In the genomic region with DNA sequence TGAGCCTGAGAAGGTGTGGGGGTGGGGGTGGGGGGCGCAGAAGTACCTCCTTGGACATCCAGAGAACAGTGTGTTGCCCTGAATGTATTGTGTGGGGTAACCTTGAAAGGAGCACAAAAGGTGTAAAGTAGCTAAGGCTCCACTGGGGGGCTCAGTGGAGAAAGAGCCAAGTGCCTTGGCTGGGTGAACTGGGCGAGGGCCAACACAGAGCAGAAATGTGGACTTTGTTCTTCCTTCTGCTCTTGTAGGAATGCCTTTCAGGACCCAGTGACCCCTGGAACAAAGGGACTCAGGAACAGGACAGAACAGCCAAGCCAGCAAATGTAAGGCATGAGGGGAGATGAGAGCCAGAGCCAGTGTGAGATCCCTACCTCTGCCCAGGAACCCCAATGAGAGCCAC, we compare ENCODE assay signal across 7 mouse cellular contexts. TPM values are rescaled to one million over a fixed set of nuclear protein-coding genes. Genes with fewer than 3 reads are reported as not detected.
DNase-seq lines count a peak whose midpoint lies in the region; ATAC-seq lines count a peak whose summit lies in the region.

No protein-coding gene starts in this region.

- no peak for DNase-seq in lung, adult 18-20 months
- DNase-seq in layer of hippocampus, postnatal 10 days (ENCODE audit: low spot score in 2 of 2) = no peak

- no peaks in the 10 kb centered on the region for H3K27me3 ChIP-seq in lung, embryonic 15.5 days
- H3K27me3 ChIP-seq in embryonic facial prominence, embryonic 12.5 days = no peaks in the 10 kb centered on the region
- H3K27me3 ChIP-seq in kidney, embryonic 16.5 days (ENCODE audit: insufficient read depth, low read length) = no peaks in the 10 kb centered on the region
- H3K27me3 ChIP-seq in stomach, embryonic 16.5 days (ENCODE audit: control insufficient read depth, insufficient read depth, low read length) = no peaks in the 10 kb centered on the region
- H3K27me3 ChIP-seq in heart, embryonic 12.5 days (replicated peaks) = peaks cover 14% of the 10 kb centered on the region; the same call in 1 of the 2 replicates

- no peaks in the 10 kb centered on the region for H3K36me3 ChIP-seq in lung, embryonic 15.5 days
- no peaks in the 10 kb centered on the region for H3K36me3 ChIP-seq in embryonic facial prominence, embryonic 12.5 days
- no peaks in the 10 kb centered on the region for H3K36me3 ChIP-seq in kidney, embryonic 16.5 days (ENCODE audit: insufficient read depth, low read length)
- H3K36me3 ChIP-seq in stomach, embryonic 16.5 days (ENCODE audit: control insufficient read depth, insufficient read depth, low read length) = no peaks in the 10 kb centered on the region
- no peaks in the 10 kb centered on the region for H3K36me3 ChIP-seq in heart, embryonic 12.5 days

- H3K4me2 ChIP-seq in lung, embryonic 15.5 days = no peak overlapping the region
- H3K4me2 ChIP-seq in embryonic facial prominence, embryonic 12.5 days (replicated peaks) = no peak overlapping the region
- H3K4me2 ChIP-seq in kidney, embryonic 16.5 days (replicated peaks; ENCODE audit: low read depth, low read length) = no peak overlapping the region
- no peak overlapping the region for H3K4me2 ChIP-seq in stomach, embryonic 16.5 days (ENCODE audit: low read depth, low read length)
- no peak overlapping the region for H3K4me2 ChIP-seq in heart, embryonic 12.5 days

- H3K4me3 ChIP-seq in lung, embryonic 15.5 days = no peak overlapping the region
- H3K4me3 ChIP-seq in embryonic facial prominence, embryonic 12.5 days = no peak overlapping the region
- no peak overlapping the region for H3K4me3 ChIP-seq in kidney, embryonic 16.5 days (ENCODE audit: low read length)
- H3K4me3 ChIP-seq in stomach, embryonic 16.5 days (replicated peaks; ENCODE audit: low read length) = no peak overlapping the region
- no peak overlapping the region for H3K4me3 ChIP-seq in heart, embryonic 12.5 days

- ATAC-seq in lung, embryonic 15.5 days (ENCODE audit: borderline replicate concordance, extremely low read depth, low FRiP score, low TSS enrichment) = peak; percentile 28; the same call in 1 of the 2 replicates
- ATAC-seq in embryonic facial prominence, embryonic 12.5 days (ENCODE audit: insufficient number of reproducible peaks, insufficient read depth, low FRiP score, low TSS enrichment) = no peak
- peak; percentile 77 for ATAC-seq in kidney, embryonic 16.5 days (ENCODE audit: low FRiP score, low TSS enrichment)
- peak; percentile 72 for ATAC-seq in stomach, embryonic 16.5 days (ENCODE audit: insufficient read depth, low FRiP score)
- no peak for ATAC-seq in heart, embryonic 12.5 days (ENCODE audit: insufficient number of reproducible peaks, low FRiP score)

- no peaks in the 10 kb centered on the region for H3K9me3 ChIP-seq in lung, embryonic 15.5 days
- H3K9me3 ChIP-seq in embryonic facial prominence, embryonic 12.5 days = no peaks in the 10 kb centered on the region
- no peaks in the 10 kb centered on the region for H3K9me3 ChIP-seq in kidney, embryonic 16.5 days (ENCODE audit: low read length)
- no peaks in the 10 kb centered on the region for H3K9me3 ChIP-seq in stomach, embryonic 16.5 days (replicated peaks; ENCODE audit: control insufficient read depth, low read length)
- no peaks in the 10 kb centered on the region for H3K9me3 ChIP-seq in heart, embryonic 12.5 days (replicated peaks)

- WGBS in lung, embryonic 15.5 days = 22% methylated on average over 2 of the region's 2 CpGs
- WGBS in embryonic facial prominence, embryonic 12.5 days = 42% methylated on average over 2 of the region's 2 CpGs
- 39% methylated on average over 2 of the region's 2 CpGs for WGBS in kidney, embryonic 16.5 days
- WGBS in stomach, embryonic 16.5 days = 24% methylated on average over 2 of the region's 2 CpGs
- WGBS in heart, embryonic 12.5 days = 44% methylated on average over 2 of the region's 2 CpGs

- H3K4me1 ChIP-seq in lung, embryonic 15.5 days = 0 out of 2 replicates have a peak, but pooled peaks cover 8% of the 10 kb centered on the region
- H3K4me1 ChIP-seq in embryonic facial prominence, embryonic 12.5 days = no peaks in the 10 kb centered on the region
- peaks cover 13% of the 10 kb centered on the region for H3K4me1 ChIP-seq in kidney, embryonic 16.5 days (ENCODE audit: insufficient read depth, low read length)
- H3K4me1 ChIP-seq in stomach, embryonic 16.5 days (ENCODE audit: control insufficient read depth, insufficient read depth, low read length) = peaks cover 8% of the 10 kb centered on the region; the same call in 1 of the 2 replicates
- H3K4me1 ChIP-seq in heart, embryonic 12.5 days (replicated peaks) = 0 out of 2 replicates have a peak, but pooled peaks cover 3% of the 10 kb centered on the region

- H3K27ac ChIP-seq in lung, embryonic 15.5 days = 0 out of 2 replicates have a peak overlapping the region, but pooled peaks have one; percentile 15
- 0 out of 2 replicates have a peak overlapping the region, but pooled peaks have one; percentile 30 for H3K27ac ChIP-seq in embryonic facial prominence, embryonic 12.5 days
- peak overlapping the region; percentile 81 for H3K27ac ChIP-seq in kidney, embryonic 16.5 days (ENCODE audit: low read length)
- peak overlapping the region; percentile 88 for H3K27ac ChIP-seq in stomach, embryonic 16.5 days (ENCODE audit: low read length)
- no peak overlapping the region for H3K27ac ChIP-seq in heart, embryonic 12.5 days (ENCODE audit: poor library complexity, severe bottlenecking)

- no peak overlapping the region for H3K9ac ChIP-seq in lung, embryonic 15.5 days
- H3K9ac ChIP-seq in embryonic facial prominence, embryonic 12.5 days = no peak overlapping the region
- no peak overlapping the region for H3K9ac ChIP-seq in kidney, embryonic 16.5 days (replicated peaks; ENCODE audit: low read length)
- 0 out of 2 replicates have a peak overlapping the region, but pooled peaks have one; percentile 5 for H3K9ac ChIP-seq in stomach, embryonic 16.5 days (ENCODE audit: low read length)
- no peak overlapping the region for H3K9ac ChIP-seq in heart, embryonic 12.5 days

RNA-seq across cellular contexts. Expression of gene Slc52a3, which starts 15.4 kb away (rescaled TPM):
- 2.7 and 2.8 TPM in 2 replicates for polyA plus RNA-seq in lung, embryonic 15.5 days (2015; fragmentation: Nextera tagmentation; extraction: Ambion mirVana)
- polyA plus RNA-seq in embryonic facial prominence, embryonic 12.5 days (2016; fragmentation: Nextera tagmentation; extraction: Ambion mirVana) = 1.2 TPM in 2 replicates
- 25.2 and 28.2 TPM in 2 replicates for polyA plus RNA-seq in kidney, embryonic 16.5 days (2015; fragmentation: Nextera tagmentation; extraction: Ambion mirVana)
- 13.9 and 21.8 TPM in 2 replicates for polyA plus RNA-seq in stomach, embryonic 16.5 days (2015; fragmentation: Nextera tagmentation; extraction: Ambion mirVana)
- 1 to 10 TPM; 3.1 TPM for total RNA-seq in layer of hippocampus, postnatal 10 days (2021)
- 0.34 and 0.45 TPM in 2 replicates for polyA plus RNA-seq in heart, embryonic 12.5 days (2016; fragmentation: Nextera tagmentation; extraction: Ambion mirVana)

RNA-seq across cellular contexts. Expression of gene Fam110a, which starts 31.7 kb away (rescaled TPM):
- 32.5 and 34.1 TPM in 2 replicates for polyA plus RNA-seq in lung, embryonic 15.5 days (2015; fragmentation: Nextera tagmentation; extraction: Ambion mirVana)
- 34.6 and 36.2 TPM in 2 replicates for polyA plus RNA-seq in embryonic facial prominence, embryonic 12.5 days (2016; fragmentation: Nextera tagmentation; extraction: Ambion mirVana)
- 32.1 and 34.9 TPM in 2 replicates for polyA plus RNA-seq in kidney, embryonic 16.5 days (2015; fragmentation: Nextera tagmentation; extraction: Ambion mirVana)
- polyA plus RNA-seq in stomach, embryonic 16.5 days (2015; fragmentation: Nextera tagmentation; extraction: Ambion mirVana) = 31.2 and 32.7 TPM in 2 replicates
- 10 to 100 TPM in 1 of 2 experiments, 1 to 10 TPM in 1; 9.0 to 11.1 TPM for total RNA-seq in layer of hippocampus, postnatal 10 days (2021)
- 10.3 and 10.9 TPM in 2 replicates for polyA plus RNA-seq in heart, embryonic 12.5 days (2016; fragmentation: Nextera tagmentation; extraction: Ambion mirVana)

Comparison
In these comparisons a context has a peak if more than half of its experiments do, and no peak if none do; other contexts are left out.
1. ATAC-seq: peak in lung, embryonic 15.5 days (single experiment), kidney, embryonic 16.5 days (single experiment) and stomach, embryonic 16.5 days (single experiment); none in embryonic facial prominence, embryonic 12.5 days (single experiment) and heart, embryonic 12.5 days (single experiment).